Mouse (Mus musculus): ENCODE measurements at regions not wholly inside any gene's neighbourhood (a gene's known extent, or its start where the extent isn't known, plus 50 kb on each side); places are given as distances from the start of the nearest gene placed in this dataset.

DNA sequence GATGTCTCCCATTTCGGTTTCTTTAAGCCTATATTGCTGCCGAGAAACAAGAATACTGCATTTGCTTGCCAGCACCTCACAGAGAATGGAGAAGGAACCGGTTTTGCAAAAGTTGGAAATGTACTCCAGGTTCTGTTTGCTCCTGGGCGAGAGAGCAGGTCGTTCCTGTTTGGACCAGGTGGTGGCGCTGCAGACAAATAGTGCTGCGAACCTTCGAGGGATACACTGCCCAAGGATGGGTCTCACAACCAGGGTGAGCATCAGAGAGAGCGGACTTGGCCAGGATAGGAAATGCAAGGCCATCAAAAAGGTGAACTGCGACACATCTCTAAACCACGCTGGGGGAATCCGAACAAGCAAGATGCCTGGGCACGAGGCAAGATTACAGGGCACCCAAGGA, 54.0 kb upstream of the Ets2 start:
- peak; percentile 78 to 79 for DNase-seq

DNA sequence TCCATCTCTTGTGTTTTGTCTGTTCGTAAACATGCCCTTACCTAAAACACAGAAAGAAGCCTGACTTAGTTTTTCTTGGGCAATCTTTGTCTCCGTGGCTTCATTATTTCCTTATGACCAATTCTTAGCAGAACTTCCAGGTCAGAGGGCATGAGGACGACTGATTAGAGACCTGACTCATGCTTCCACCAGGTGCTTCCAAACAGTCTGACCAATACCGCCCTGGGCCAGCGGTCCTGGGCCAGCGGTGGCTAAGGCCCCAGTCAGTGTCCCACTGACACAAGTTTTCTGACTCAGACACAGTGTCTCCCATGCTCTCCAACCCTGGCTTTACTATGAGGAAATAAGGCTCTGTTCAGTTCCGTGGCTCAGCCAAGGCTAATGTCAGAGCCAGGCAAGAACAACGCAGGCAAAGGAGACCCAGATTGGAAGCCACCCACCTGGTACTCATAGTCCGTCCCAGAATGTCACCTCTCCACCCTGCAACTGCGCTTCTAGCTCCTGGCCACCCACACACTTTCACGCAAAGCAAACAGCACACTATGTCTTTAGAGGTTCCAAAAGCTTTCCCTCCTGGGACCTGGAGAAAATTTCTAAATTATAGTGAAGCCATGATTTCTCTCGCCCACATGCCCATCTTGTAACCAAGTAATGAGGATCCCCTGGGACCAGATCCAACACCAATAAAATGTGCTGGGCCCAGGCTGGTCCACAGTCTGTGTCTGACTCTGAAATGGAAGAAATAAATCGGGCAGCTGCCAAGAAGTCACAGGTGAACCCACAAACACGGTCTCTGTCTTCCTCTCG, 56.6 kb upstream of the Erg start:
- no peak for DNase-seq

- DNase-seq, result no peak
These were observed 54.3 kb upstream of the Erg start for GRCm38 (mm10) chr16:95640670-95641069.

DNA sequence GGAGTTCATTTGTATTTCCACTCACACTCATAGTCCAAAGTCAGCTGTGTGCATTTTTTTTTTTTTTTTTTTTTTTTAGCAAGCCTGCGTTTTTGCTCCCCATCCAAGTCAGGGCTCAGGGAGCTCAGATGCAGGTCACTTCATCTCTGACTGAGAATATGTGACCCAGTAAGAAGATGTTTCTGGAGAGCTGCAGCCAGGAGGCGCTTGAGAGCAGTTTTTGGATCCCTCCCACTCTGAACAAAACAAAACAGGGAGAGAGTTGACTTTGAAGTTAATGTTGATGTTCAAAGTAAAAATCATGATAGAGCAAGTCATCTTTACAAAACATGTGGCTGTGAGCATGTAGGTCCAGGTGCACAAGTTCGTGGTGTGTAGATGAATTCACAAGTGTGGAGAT, 53.3 kb upstream of the Erg start:
- DNase-seq, result no peak

- DNase-seq, result no peak
These were observed 51.5 kb upstream of the Erg start for GRCm38 (mm10) chr16:95637850-95638249.

GRCm38 (mm10) chr16:95636615-95637014, 50.2 kb upstream of the Erg start:
- peak; percentile 4 to 12 for DNase-seq
